Mouse (Mus musculus): ENCODE data around the gene Hnrnpr. TPM values are rescaled to one million over a fixed set of nuclear protein-coding genes. Genes with fewer than 3 reads are reported as not detected.

The Hnrnpr gene
- polyA plus RNA-seq, 1 experiment from 2014 or later = 249 TPM

DNA sequence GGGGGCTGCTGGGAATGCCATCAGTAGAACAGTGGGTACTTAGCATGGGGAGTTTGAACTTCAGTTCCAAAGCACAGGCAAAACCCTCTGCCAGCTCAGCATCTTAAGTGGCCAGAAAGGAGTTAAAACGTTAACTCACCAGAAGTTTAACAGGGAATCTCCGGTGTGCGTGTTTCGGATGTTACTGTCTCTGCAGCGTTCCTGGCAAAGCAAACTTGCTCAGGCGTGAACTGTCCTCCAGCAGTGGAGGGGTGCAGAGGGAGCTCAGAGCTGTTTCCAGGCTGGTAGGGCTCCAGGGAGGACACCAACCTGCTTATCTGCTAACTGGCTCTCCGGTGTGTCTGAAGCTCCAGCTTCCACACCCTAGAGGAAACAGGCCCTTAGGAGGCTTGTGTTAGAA, 14.8 kb upstream of the Hnrnpr start:
- ATAC-seq = no peak
- Histone ChIP-seq H3K4me2 (ENCODE audit: low read length) (no peak overlapping the region), H3K9ac (replicated peaks; ENCODE audit: low read depth, low read length) (no peak overlapping the region), H3K4me3 (replicated peaks; ENCODE audit: low read length) (no peak overlapping the region), H3K4me1 (replicated peaks; ENCODE audit: control insufficient read depth, insufficient read depth, low read length) (peaks cover 3% of the 10 kb centered on the region), H3K27me3 (replicated peaks; ENCODE audit: control insufficient read depth, insufficient read depth, low read length) (no peaks in the 10 kb centered on the region), H3K9me3 (ENCODE audit: control insufficient read depth, low read length) (no peaks in the 10 kb centered on the region), H3K27ac (ENCODE audit: low read length) (no peak overlapping the region), H3K36me3 (ENCODE audit: control insufficient read depth, insufficient read depth) (peaks cover 13% of the 10 kb centered on the region)
- 74% methylated on average over 7 of the region's 7 CpGs for WGBS

DNA sequence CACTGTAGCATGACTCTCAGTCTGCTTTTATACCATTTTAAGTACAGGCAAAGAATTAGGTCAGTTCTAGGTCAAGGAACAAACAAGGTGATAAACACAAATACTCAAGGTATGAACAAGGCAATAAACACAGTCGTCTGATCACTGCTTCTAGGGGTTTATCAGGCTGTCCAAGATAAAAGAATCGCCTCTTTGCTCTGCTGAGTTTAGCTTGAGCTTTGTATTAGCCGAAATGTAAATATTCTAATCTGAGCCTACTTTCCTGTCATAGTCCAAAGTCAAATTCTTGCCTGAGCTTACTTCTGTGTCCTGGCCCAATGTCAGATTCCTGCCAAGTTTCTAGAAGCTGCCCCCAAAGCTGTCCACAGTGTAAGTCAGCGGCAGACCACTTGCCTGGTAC, 8.3 kb upstream of the Hnrnpr start:
- Histone ChIP-seq H3K9ac (replicated peaks; ENCODE audit: low read depth, low read length) (no peak overlapping the region), H3K4me3 (replicated peaks; ENCODE audit: low read length) (no peak overlapping the region), H3K36me3 (ENCODE audit: control insufficient read depth, insufficient read depth) (no peaks in the 10 kb centered on the region), H3K4me1 (replicated peaks; ENCODE audit: control insufficient read depth, insufficient read depth, low read length) (no peaks in the 10 kb centered on the region), H3K4me2 (ENCODE audit: low read length) (no peak overlapping the region), H3K27ac (ENCODE audit: low read length) (no peak overlapping the region), H3K9me3 (ENCODE audit: control insufficient read depth, low read length) (no peaks in the 10 kb centered on the region), H3K27me3 (replicated peaks; ENCODE audit: control insufficient read depth, insufficient read depth, low read length) (no peaks in the 10 kb centered on the region)
- ATAC-seq = no peak
- WGBS = 81% methylated on average over 4 of the region's 4 CpGs

- H3K4me1 ChIP-seq (replicated peaks; ENCODE audit: control insufficient read depth, insufficient read depth, low read length) = no peaks in the 10 kb centered on the region
- no peak for ATAC-seq
Measured at GRCm38 (mm10) chr4:136304181-136304580, 6.6 kb upstream of the Hnrnpr start.

GRCm38 (mm10) chr4:136308355-136308754, 2.4 kb upstream of the Hnrnpr start:
- Histone ChIP-seq H3K4me1 (replicated peaks; ENCODE audit: control insufficient read depth, insufficient read depth, low read length) (peaks cover 16% of the 10 kb centered on the region), H3K9ac (replicated peaks; ENCODE audit: low read depth, low read length) (no peak overlapping the region), H3K4me2 (ENCODE audit: low read length) (no peak overlapping the region), H3K27ac (ENCODE audit: low read length) (no peak overlapping the region), H3K9me3 (ENCODE audit: control insufficient read depth, low read length) (no peaks in the 10 kb centered on the region), H3K27me3 (replicated peaks; ENCODE audit: control insufficient read depth, insufficient read depth, low read length) (no peaks in the 10 kb centered on the region), H3K36me3 (ENCODE audit: control insufficient read depth, insufficient read depth) (no peaks in the 10 kb centered on the region), H3K4me3 (replicated peaks; ENCODE audit: low read length) (no peak overlapping the region)
- WGBS = 54% methylated on average over 2 of the region's 2 CpGs
- ATAC-seq = no peak

More at GRCm38 (mm10) chr4:136304181-136304580, 6.6 kb upstream of the Hnrnpr start:
- Histone ChIP-seq H3K9ac (replicated peaks; ENCODE audit: low read depth, low read length) (no peak overlapping the region), H3K9me3 (ENCODE audit: control insufficient read depth, low read length) (no peaks in the 10 kb centered on the region), H3K4me2 (ENCODE audit: low read length) (no peak overlapping the region), H3K36me3 (ENCODE audit: control insufficient read depth, insufficient read depth) (no peaks in the 10 kb centered on the region), H3K27ac (ENCODE audit: low read length) (no peak overlapping the region), H3K4me3 (replicated peaks; ENCODE audit: low read length) (no peak overlapping the region), H3K27me3 (replicated peaks; ENCODE audit: control insufficient read depth, insufficient read depth, low read length) (no peaks in the 10 kb centered on the region)
- WGBS = 46% methylated on average over 2 of the region's 2 CpGs

DNA sequence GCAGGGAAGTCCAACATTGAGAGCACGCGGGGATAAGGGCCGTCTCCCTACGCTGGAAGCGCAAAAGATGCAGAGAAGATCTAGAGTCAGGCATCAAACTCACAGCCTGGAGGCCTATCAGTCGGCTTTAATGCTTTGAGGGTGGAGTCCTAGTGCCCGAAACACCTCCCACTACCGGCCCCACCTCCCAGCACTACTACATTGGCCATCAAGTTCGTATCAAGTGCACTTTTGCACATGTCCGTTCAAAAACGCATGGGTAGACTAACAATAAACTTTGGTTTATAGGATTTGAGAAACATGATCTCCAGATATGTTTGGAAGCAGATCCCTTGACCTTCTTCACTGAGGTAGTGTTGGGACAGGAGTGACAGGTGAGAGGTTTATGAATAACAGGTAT, 962 bp upstream of the Hnrnpr start:
- Histone ChIP-seq H3K27me3 (replicated peaks; ENCODE audit: control insufficient read depth, insufficient read depth, low read length) (no peaks in the 10 kb centered on the region), H3K36me3 (ENCODE audit: control insufficient read depth, insufficient read depth) (no peaks in the 10 kb centered on the region), H3K9ac (replicated peaks; ENCODE audit: low read depth, low read length) (peak overlapping the region; percentile 84), H3K27ac (ENCODE audit: low read length) (peak overlapping the region; percentile 97), H3K4me2 (ENCODE audit: low read length) (peak overlapping the region; percentile 59), H3K4me1 (replicated peaks; ENCODE audit: control insufficient read depth, insufficient read depth, low read length) (peaks cover 23% of the 10 kb centered on the region), H3K9me3 (ENCODE audit: control insufficient read depth, low read length) (no peaks in the 10 kb centered on the region), H3K4me3 (replicated peaks; ENCODE audit: low read length) (peak overlapping the region; percentile 95)
- no peak for ATAC-seq
- 7% methylated on average over 11 of the region's 11 CpGs for WGBS

GRCm38 (mm10) chr4:136311042-136311999, 579 bp downstream of the Hnrnpr start:
- under 1% methylated on average over 81 of the region's 81 CpGs for WGBS
- no peaks in the 10 kb centered on the region for H3K36me3 ChIP-seq (ENCODE audit: control insufficient read depth, insufficient read depth)
- H3K4me2 ChIP-seq (ENCODE audit: low read length) = peak overlapping the region; percentile 94
- peak overlapping the region; percentile 97 for H3K27ac ChIP-seq (ENCODE audit: low read length)
- ATAC-seq = no peak
- peak overlapping the region; percentile 97 for H3K9ac ChIP-seq (replicated peaks; ENCODE audit: low read depth, low read length)
- peak overlapping the region; percentile 95 for H3K4me3 ChIP-seq (replicated peaks; ENCODE audit: low read length)
- H3K4me1 ChIP-seq (replicated peaks; ENCODE audit: control insufficient read depth, insufficient read depth, low read length) = peaks cover 26% of the 10 kb centered on the region
- H3K27me3 ChIP-seq (replicated peaks; ENCODE audit: control insufficient read depth, insufficient read depth, low read length) = no peaks in the 10 kb centered on the region
- no peaks in the 10 kb centered on the region for H3K9me3 ChIP-seq (ENCODE audit: control insufficient read depth, low read length)

DNA sequence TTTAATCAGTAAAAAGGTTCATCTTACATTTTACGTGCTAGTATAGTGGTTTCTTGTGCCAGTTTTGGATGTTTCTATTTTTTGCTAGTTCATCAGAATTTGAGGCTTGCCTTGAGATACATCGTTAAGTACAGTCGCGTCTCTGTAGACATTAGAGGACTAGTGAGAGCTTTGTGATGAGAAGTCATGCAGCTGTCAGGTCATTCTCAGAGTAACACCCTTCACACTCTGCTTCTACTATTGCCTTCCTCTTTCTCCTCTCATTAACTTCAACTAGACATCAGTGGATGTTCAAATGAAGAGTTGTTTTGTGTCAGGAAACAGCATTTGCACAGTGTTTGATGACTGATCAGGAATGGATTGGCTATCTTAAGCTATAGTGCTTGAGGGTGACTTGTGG, 1.9 kb downstream of the Hnrnpr start:
- Histone ChIP-seq H3K4me2 (ENCODE audit: low read length) (peak overlapping the region; percentile 94), H3K9ac (replicated peaks; ENCODE audit: low read depth, low read length) (peak overlapping the region; percentile 31), H3K4me3 (replicated peaks; ENCODE audit: low read length) (peak overlapping the region; percentile 95), H3K9me3 (ENCODE audit: control insufficient read depth, low read length) (no peaks in the 10 kb centered on the region), H3K27me3 (replicated peaks; ENCODE audit: control insufficient read depth, insufficient read depth, low read length) (no peaks in the 10 kb centered on the region), H3K36me3 (ENCODE audit: control insufficient read depth, insufficient read depth) (no peaks in the 10 kb centered on the region), H3K4me1 (replicated peaks; ENCODE audit: control insufficient read depth, insufficient read depth, low read length) (peaks cover 26% of the 10 kb centered on the region), H3K27ac (ENCODE audit: low read length) (no peak overlapping the region)
- 9% methylated on average over 4 of the region's 4 CpGs for WGBS
- ATAC-seq = no peak

DNA sequence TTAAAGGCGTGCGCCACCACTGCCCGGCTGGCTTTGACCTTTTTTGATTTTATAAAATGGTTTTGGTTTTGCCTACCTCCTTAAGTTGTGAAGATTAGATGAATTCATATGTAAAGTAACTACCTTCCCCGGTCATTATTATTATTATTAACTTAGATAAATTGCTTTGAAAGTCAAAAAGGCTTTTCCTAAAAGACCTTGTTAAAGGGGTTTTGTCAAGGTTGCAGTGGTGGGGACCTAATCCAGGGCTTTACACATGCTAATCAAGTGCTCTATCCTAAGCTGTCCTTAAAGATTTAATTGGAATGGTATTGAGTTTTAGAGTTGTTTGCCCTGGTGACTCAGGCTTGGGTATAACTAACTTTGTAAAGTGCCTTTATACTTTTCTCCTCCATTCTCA, 6.9 kb downstream of the Hnrnpr start:
- Histone ChIP-seq H3K27me3 (replicated peaks; ENCODE audit: control insufficient read depth, insufficient read depth, low read length) (no peaks in the 10 kb centered on the region), H3K27ac (ENCODE audit: low read length) (no peak overlapping the region), H3K36me3 (ENCODE audit: control insufficient read depth, insufficient read depth) (peaks cover 27% of the 10 kb centered on the region), H3K4me2 (ENCODE audit: low read length) (no peak overlapping the region), H3K4me1 (replicated peaks; ENCODE audit: control insufficient read depth, insufficient read depth, low read length) (peaks cover 14% of the 10 kb centered on the region), H3K9ac (replicated peaks; ENCODE audit: low read depth, low read length) (no peak overlapping the region), H3K4me3 (replicated peaks; ENCODE audit: low read length) (no peak overlapping the region), H3K9me3 (ENCODE audit: control insufficient read depth, low read length) (no peaks in the 10 kb centered on the region)
- 59% methylated on average over 4 of the region's 4 CpGs for WGBS
- no peak for ATAC-seq

GRCm38 (mm10) chr4:136320016-136320415, 9.3 kb downstream of the Hnrnpr start:
- no peak overlapping the region for H3K4me2 ChIP-seq (ENCODE audit: low read length)
- H3K36me3 ChIP-seq (ENCODE audit: control insufficient read depth, insufficient read depth) = peaks cover 27% of the 10 kb centered on the region
- no peaks in the 10 kb centered on the region for H3K9me3 ChIP-seq (ENCODE audit: control insufficient read depth, low read length)
- peaks cover 2% of the 10 kb centered on the region for H3K4me1 ChIP-seq (replicated peaks; ENCODE audit: control insufficient read depth, insufficient read depth, low read length)
- no peak overlapping the region for H3K27ac ChIP-seq (ENCODE audit: low read length)
- H3K4me3 ChIP-seq (replicated peaks; ENCODE audit: low read length) = no peak overlapping the region
- WGBS = 93% methylated on average over 4 of the region's 4 CpGs
- H3K27me3 ChIP-seq (replicated peaks; ENCODE audit: control insufficient read depth, insufficient read depth, low read length) = no peaks in the 10 kb centered on the region
- no peak overlapping the region for H3K9ac ChIP-seq (replicated peaks; ENCODE audit: low read depth, low read length)
- no peak for ATAC-seq

Measured in forebrain, embryonic 16.5 days (tissue).